Mouse (Mus musculus) CH12.LX (cell line): Measurements from ENCODE around the gene Plcxd2. TPM values are rescaled to one million over a fixed set of nuclear protein-coding genes. Genes with fewer than 3 reads are reported as not detected.

Experiments used
- DNase-seq: peaks from one replicate; pipeline ENCODE4 v3.0.0-alpha.2; 2013; ENCODE audit errors: extremely low read depth
- H3K27ac ChIP-seq: 2 replicates; pipeline ENCODE4 v1.5.1; 2012; ENCODE audit warnings: low read depth, mild to moderate bottlenecking, control low read depth, moderate library complexity; ENCODE audit not compliant: insufficient read depth
- H3K27me3 ChIP-seq: replicated peaks from 2 replicates; pipeline ENCODE3; 2012; ENCODE audit warnings: inconsistent platforms
- H3K36me3 ChIP-seq, 2 experiments: replicated peaks in 1 of 2; 2 replicates each; pipeline versions ENCODE3 to v1.6.1; 2012; ENCODE audit warnings: inconsistent platforms in 1 of 2, low read length in 1 of 2, mild to moderate bottlenecking in 1 of 2, mixed read lengths in 1 of 2, moderate library complexity in 1 of 2; ENCODE audit not compliant: control insufficient read depth in 1 of 2, insufficient read depth in 1 of 2
- H3K4me1 ChIP-seq, 2 experiments: 2 replicates each; pipeline ENCODE4 v1.6.1; 2012; ENCODE audit warnings: inconsistent platforms in 1 of 2, moderate library complexity in 1 of 2; ENCODE audit not compliant: insufficient read depth in 2 of 2, control insufficient read depth in 1 of 2
- H3K4me2 ChIP-seq: 2 replicates; pipeline ENCODE4 v1.6.1; 2012; ENCODE audit warnings: low read depth, mild to moderate bottlenecking, control low read depth; ENCODE audit not compliant: poor library complexity, insufficient read depth, severe bottlenecking
- H3K4me3 ChIP-seq, 3 experiments: fragments of 150-350 bp in 1 of 3; sonication (generic) in 1 of 3; replicated peaks in 1 of 3; 2 replicates each; pipeline versions ENCODE3 to v1.5.1; 2011 to 2012; ENCODE audit warnings: low read depth in 2 of 3, low read length in 2 of 3, mild to moderate bottlenecking in 2 of 3, moderate library complexity in 2 of 3, control low read depth in 1 of 3, improper control_type of control experiment in 1 of 3, inconsistent platforms in 1 of 3, mixed read lengths in 1 of 3; ENCODE audit not compliant: poor library complexity in 1 of 3
- H3K79me2 ChIP-seq: replicated peaks from 2 replicates; pipeline ENCODE4 v1.6.1; 2012; ENCODE audit warnings: mild to moderate bottlenecking, moderate library complexity; ENCODE audit not compliant: control insufficient read depth, poor library complexity, insufficient read depth, severe bottlenecking; ENCODE audit errors: extremely low read depth
- H3K9ac ChIP-seq: 2 replicates; pipeline ENCODE4 v1.6.1; 2012; ENCODE audit warnings: low read depth, mild to moderate bottlenecking, control low read depth, moderate library complexity; ENCODE audit not compliant: insufficient read depth
- H3K9me3 ChIP-seq: replicated peaks from 2 replicates; pipeline ENCODE3; 2012; ENCODE audit warnings: low read length, inconsistent platforms, mixed read lengths
- CHD2 ChIP-seq: IDR thresholded peaks from 2 replicates; pipeline ENCODE4 v1.6.1; 2011; ENCODE audit warnings: low read length, improper control_type of control experiment
- E2F4 ChIP-seq: IDR thresholded peaks from 2 replicates; pipeline ENCODE4 v1.6.1; 2011; ENCODE audit warnings: low read depth, low read length, improper control_type of control experiment; ENCODE audit not compliant: insufficient replicate concordance
- ELF1 ChIP-seq: IDR thresholded peaks from 2 replicates; pipeline ENCODE4 v1.6.1; 2014; ENCODE audit warnings: low read depth, mild to moderate bottlenecking, inconsistent platforms, low read length, improper control_type of control experiment
- ETS1 ChIP-seq: conservative IDR thresholded peaks from 2 replicates; pipeline ENCODE4 v1.6.1; 2012; ENCODE audit warnings: low read depth, mild to moderate bottlenecking, inconsistent platforms, low read length, improper control_type of control experiment, moderate library complexity
- JUND ChIP-seq: conservative IDR thresholded peaks from 2 replicates; pipeline ENCODE4 v1.6.1; 2011; ENCODE audit warnings: low read depth, low read length, improper control_type of control experiment
- KAT2A ChIP-seq: IDR thresholded peaks from 2 replicates; pipeline ENCODE4 v1.6.1; 2012; ENCODE audit warnings: low read length, improper control_type of control experiment, inconsistent platforms; ENCODE audit not compliant: insufficient replicate concordance
- MAFK ChIP-seq: IDR thresholded peaks from 2 replicates; pipeline ENCODE4 v1.6.1; 2011; ENCODE audit warnings: low read length, improper control_type of control experiment; ENCODE audit not compliant: insufficient replicate concordance
- MYC ChIP-seq: IDR thresholded peaks from 2 replicates; pipeline ENCODE4 v1.6.1; 2011; ENCODE audit warnings: low read depth, mild to moderate bottlenecking, improper control_type of control experiment, low read length
- NELFE ChIP-seq: IDR thresholded peaks from 2 replicates; pipeline ENCODE4 v1.6.1; 2011; ENCODE audit warnings: low read depth, low read length, improper control_type of control experiment
- NRF1 ChIP-seq: IDR thresholded peaks from 2 replicates; pipeline ENCODE4 v1.6.1; 2014; ENCODE audit warnings: low read depth, mild to moderate bottlenecking, inconsistent platforms, low read length, improper control_type of control experiment, moderate library complexity
- PAX5 ChIP-seq: IDR thresholded peaks from 2 replicates; pipeline ENCODE4 v1.6.1; 2012; ENCODE audit warnings: low read length, inconsistent platforms, mixed read lengths
- SMC3 ChIP-seq: IDR thresholded peaks from 2 replicates; pipeline ENCODE4 v1.6.1; 2011; ENCODE audit warnings: low read depth, low read length, improper control_type of control experiment
- TCF12 ChIP-seq: IDR thresholded peaks from 2 replicates; pipeline ENCODE4 v1.6.1; 2014; ENCODE audit warnings: low read depth, mild to moderate bottlenecking, inconsistent platforms, low read length, improper control_type of control experiment
- ZKSCAN1 ChIP-seq: IDR thresholded peaks from 2 replicates; pipeline ENCODE4 v1.6.1; 2012; ENCODE audit warnings: low read depth, inconsistent platforms, low read length, improper control_type of control experiment, borderline replicate concordance
- ZMIZ1 ChIP-seq: IDR thresholded peaks from 2 replicates; pipeline ENCODE4 v1.6.1; 2012; ENCODE audit warnings: low read depth, mild to moderate bottlenecking, inconsistent platforms, low read length, improper control_type of control experiment
- ZNF384 ChIP-seq: IDR thresholded peaks from 2 replicates; pipeline ENCODE4 v1.6.1; 2012; ENCODE audit warnings: low read depth, low read length, improper control_type of control experiment, inconsistent platforms
- dilution Hi-C: fragments of 300-500 bp; cut with MboI; formaldehyde crosslinking; loops from 2 replicates; pipeline ENCODE4 v1.14.3; 2020; ENCODE audit warnings: low sequenced_read_pairs; ENCODE audit not compliant: extremely low pct_unique_long_range_greater_than_20kb, extremely low pct_ligation_motif_present
- in situ Hi-C: fragments of 300-500 bp; cut with MboI; formaldehyde crosslinking; loops from 3 replicates; pipeline ENCODE4 v1.14.3; 2019; ENCODE audit warnings: low sequenced_read_pairs, low pct_ligation_motif_present, low pct_unique_long_range_greater_than_20kb, mixed read lengths
- polyA plus RNA-seq: library from polyadenylated mRNA; unstranded; fragments of >175 nt; gene quantifications from 2 replicates; pipeline ENCODE4 v1.2.1, GENCODE M21; 2012; ENCODE audit warnings: low read depth; ENCODE audit not compliant: insufficient read length
- total RNA-seq, 2 experiments: library from RNA; depleted of rRNA; stranded (reverse); fragments of 300-350 nt in 1 of 2; fragments of >200 nt in 1 of 2; gene quantifications; 2 replicates each; pipeline ENCODE4 v1.2.3; 2012 to 2014

Plcxd2 gene
- total and polyA plus RNA-seq, 3 experiments = not detected

DNA sequence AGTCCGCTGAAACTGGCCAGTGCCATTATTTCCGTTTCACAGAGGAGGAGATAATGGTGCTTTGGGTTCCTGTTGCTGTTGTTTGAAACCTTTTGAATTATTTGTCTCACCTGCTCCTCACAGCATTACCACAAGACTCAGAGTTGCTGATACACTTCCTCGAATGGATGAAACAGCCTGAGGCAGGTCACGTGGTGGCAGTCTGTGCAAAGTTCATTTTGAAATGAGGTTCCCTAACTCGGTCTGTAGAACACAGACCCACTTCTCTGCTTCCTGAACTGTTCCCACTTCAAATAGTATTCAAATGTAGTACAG lies 845 bp upstream of the Plcxd2 start:
- no peak for TF ChIP-seq KAT2A
- no peak for TF ChIP-seq PAX5
- no peak for TF ChIP-seq CHD2
- no peak for TF ChIP-seq ZMIZ1
- TF ChIP-seq ZKSCAN1 = no peak
- TF ChIP-seq SMC3 = no peak
- no peak for TF ChIP-seq E2F4
- TF ChIP-seq NELFE = no peak
- no peak for TF ChIP-seq JUND
- no peak for TF ChIP-seq TCF12
- TF ChIP-seq MAFK = no peak
- TF ChIP-seq ZNF384 = no peak
- no peak for TF ChIP-seq ETS1
- TF ChIP-seq ELF1 = no peak
- no peak for TF ChIP-seq MYC
- TF ChIP-seq NRF1 = no peak
- Histone ChIP-seq H3K9me3 (peaks cover 5% of the 10 kb centered on the region), H3K27ac (no peak overlapping the region), H3K4me1 (no peaks in the 10 kb centered on the region), H3K4me3 (no peak overlapping the region), H3K79me2 (no peaks in the 10 kb centered on the region), H3K4me2 (no peak overlapping the region), H3K27me3 (no peaks in the 10 kb centered on the region), H3K36me3 (no peaks in the 10 kb centered on the region), H3K9ac (no peak overlapping the region)
- in situ Hi-C loops = no loop called here
- DNase-seq = no peak
- dilution Hi-C loops = no loop called here

DNA sequence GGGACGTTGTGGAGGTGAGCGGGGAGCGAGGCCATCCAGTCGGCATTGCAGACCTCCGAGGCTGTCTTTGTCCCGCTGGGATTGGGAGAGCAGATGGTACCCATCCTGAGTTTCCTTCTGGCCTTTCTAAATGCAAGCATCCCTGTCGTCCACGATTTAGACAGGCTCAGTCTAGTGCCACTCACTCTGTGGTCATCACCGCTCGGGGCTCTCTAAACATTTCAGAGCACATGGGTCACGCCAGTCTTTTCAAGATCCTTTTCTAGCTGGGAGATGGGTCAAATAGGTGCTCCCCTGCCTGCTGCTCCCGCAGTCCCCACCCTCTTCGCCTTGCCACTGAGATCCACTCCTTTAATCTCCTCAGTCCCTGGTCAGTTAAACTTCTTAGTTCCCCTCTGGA lies 301 bp downstream of the Plcxd2 start:
- no peaks in the 10 kb centered on the region for H3K79me2 ChIP-seq
- no peak for DNase-seq
- no peak overlapping the region for H3K9ac ChIP-seq
- H3K36me3 ChIP-seq = no peaks in the 10 kb centered on the region
- no peaks in the 10 kb centered on the region for H3K4me1 ChIP-seq
- dilution Hi-C loops = no loop called here
- no peak overlapping the region for H3K4me2 ChIP-seq
- H3K4me3 ChIP-seq = no peak overlapping the region
- no peak for TF ChIP-seq E2F4
- no peak for TF ChIP-seq KAT2A
- TF ChIP-seq, all 38 proteins: peak for 0
- no peaks in the 10 kb centered on the region for H3K27me3 ChIP-seq
- H3K27ac ChIP-seq = no peak overlapping the region
- in situ Hi-C loops = no loop called here
- peaks cover 5% of the 10 kb centered on the region for H3K9me3 ChIP-seq
